Mouse (Mus musculus) heart, adult 2 months (tissue): ENCODE results near the gene Igsf21. TPM values are rescaled to one million over a fixed set of nuclear protein-coding genes. Genes with fewer than 3 reads are reported as not detected.

Source experiments
- DNase-seq, 2 experiments: peaks; one replicate each; pipeline ENCODE4 v3.0.0; 2021
- H3K27ac ChIP-seq: fragments of 200-600 bp; 2 replicates; pipeline ENCODE4 v1.8.1; 2022
- H3K27me3 ChIP-seq: fragments of 200-500 bp; 2 replicates; pipeline ENCODE4 v1.6.1; 2012; ENCODE audit warnings: mild to moderate bottlenecking, low read length, inconsistent platforms, mixed read lengths; ENCODE audit not compliant: control insufficient read depth, insufficient read depth
- H3K36me3 ChIP-seq: fragments of 200-500 bp; 2 replicates; pipeline ENCODE4 v1.6.1; 2012; ENCODE audit warnings: low read length, inconsistent platforms; ENCODE audit not compliant: control insufficient read depth, insufficient read depth
- H3K4me1 ChIP-seq: fragments of 200-500 bp; 2 replicates; pipeline ENCODE4 v1.6.1; 2011; ENCODE audit warnings: low read length; ENCODE audit not compliant: control insufficient read depth, insufficient read depth
- H3K4me3 ChIP-seq: fragments of 200-600 bp; 2 replicates; pipeline ENCODE4 v1.8.1; 2022
- H3K79me2 ChIP-seq: fragments of 200-500 bp; replicated peaks from 2 replicates; pipeline ENCODE4 v1.6.1; 2012; ENCODE audit warnings: mild to moderate bottlenecking, inconsistent platforms, low read length, moderate library complexity, mixed read lengths; ENCODE audit not compliant: control insufficient read depth, insufficient read depth
- H3K9ac ChIP-seq: fragments of 200-500 bp; 2 replicates; pipeline ENCODE4 v1.6.1; 2012; ENCODE audit warnings: low read depth, mild to moderate bottlenecking, control low read depth, inconsistent platforms, low read length, mixed read lengths
- CTCF ChIP-seq: fragments of 200-600 bp; IDR thresholded peaks from 2 replicates; pipeline ENCODE4 v1.8.1; 2022; ENCODE audit warnings: antibody characterized with exemption, mild to moderate bottlenecking, moderate library complexity
- EP300 ChIP-seq: fragments of 200-500 bp; IDR thresholded peaks from 2 replicates; pipeline ENCODE4 v1.6.1; 2011; ENCODE audit warnings: low read depth, low read length, control low read depth; ENCODE audit not compliant: insufficient read depth
- POLR2A ChIP-seq: fragments of 200-500 bp; IDR thresholded peaks from 2 replicates; pipeline ENCODE4 v1.6.1; 2011; ENCODE audit warnings: mild to moderate bottlenecking, low read depth, low read length, control low read depth; ENCODE audit not compliant: insufficient read depth
- WGBS: fragments of 180-500 bp; shearing (Covaris S2); methylation state at CpG from one replicate; pipeline ENCODE4 v1.1.7; 2018; 5-methylcytosine and 5-hydroxymethylcytosine counted together
- intact Hi-C: fragments of 180-260 bp; cut with DNase I; formaldehyde crosslinking; loops from one replicate; pipeline ENCODE4 v1.15.1; 2025
- polyA plus RNA-seq: library from polyadenylated mRNA; depleted of rRNA; stranded (reverse); fragments of >200 nt; gene quantifications from 2 replicates; pipeline ENCODE4 v1.2.3, GENCODE M21; 2012
- total RNA-seq, 2 experiments: library from RNA; stranded (reverse); gene quantifications; 2 replicates each; pipeline ENCODE4 v1.2.3; 2021

Gene Igsf21
- total and polyA plus RNA-seq, 3 experiments = 0.14 to 0.76 (median 0.16) TPM

GRCm38 (mm10) chr4:140149706-140150105 lies 96.9 kb downstream of the Igsf21 start:
- 79% methylated on average over 8 of the region's 8 CpGs for WGBS
- TF ChIP-seq EP300 (no peak), POLR2A (no peak), CTCF (no peak)
- no peak for DNase-seq
- H3K4me1 ChIP-seq = no peaks in the 10 kb centered on the region
- intact Hi-C loops = loop anchor here (10.0 kb wide), 1 partner anchor 275 kb away; no protein-coding TSS in a partner anchor
- H3K27me3 ChIP-seq = no peaks in the 10 kb centered on the region
- no peak overlapping the region for H3K9ac ChIP-seq
- no peak overlapping the region for H3K27ac ChIP-seq
- H3K79me2 ChIP-seq = no peaks in the 10 kb centered on the region
- H3K36me3 ChIP-seq = no peaks in the 10 kb centered on the region
- H3K4me3 ChIP-seq = no peak overlapping the region

GRCm38 (mm10) chr4:140147857-140148695 lies 98.5 kb downstream of the Igsf21 start:
- H3K79me2 ChIP-seq = no peaks in the 10 kb centered on the region
- no peak overlapping the region for H3K4me3 ChIP-seq
- no peak for DNase-seq
- no peaks in the 10 kb centered on the region for H3K27me3 ChIP-seq
- no peak overlapping the region for H3K27ac ChIP-seq
- no peak for TF ChIP-seq CTCF
- TF ChIP-seq POLR2A = no peak
- TF ChIP-seq EP300 = no peak
- H3K9ac ChIP-seq = no peak overlapping the region
- intact Hi-C loops = no loop called here
- no peaks in the 10 kb centered on the region for H3K4me1 ChIP-seq
- 59% methylated on average over 20 of the region's 20 CpGs for WGBS
- no peaks in the 10 kb centered on the region for H3K36me3 ChIP-seq

- Histone ChIP-seq H3K27ac (no peak overlapping the region), H3K27me3 (no peaks in the 10 kb centered on the region), H3K36me3 (no peaks in the 10 kb centered on the region), H3K79me2 (no peaks in the 10 kb centered on the region), H3K4me1 (no peaks in the 10 kb centered on the region), H3K4me3 (no peak overlapping the region), H3K9ac (no peak overlapping the region)
- 68% methylated on average over 15 of the region's 15 CpGs for WGBS
- TF ChIP-seq POLR2A (no peak), EP300 (no peak), CTCF (no peak)
- intact Hi-C loops = no loop called here
- no peak for DNase-seq
Measured at GRCm38 (mm10) chr4:140147079-140147840, 99.3 kb downstream of the Igsf21 start.

- 75% methylated on average over 10 of the region's 10 CpGs for WGBS
- H3K27ac ChIP-seq = no peak overlapping the region
- intact Hi-C loops = no loop called here
Measured at GRCm38 (mm10) chr4:140143884-140144525, 102.6 kb downstream of the Igsf21 start.

GRCm38 (mm10) chr4:140143178-140143577 lies 103.4 kb downstream of the Igsf21 start:
- TF ChIP-seq CTCF (no peak), POLR2A (no peak), EP300 (no peak)
- H3K36me3 ChIP-seq = no peaks in the 10 kb centered on the region
- H3K27me3 ChIP-seq = no peaks in the 10 kb centered on the region
- no peak overlapping the region for H3K27ac ChIP-seq
- intact Hi-C loops = no loop called here
- 88% methylated on average over 6 of the region's 6 CpGs for WGBS
- no peak for DNase-seq
- no peak overlapping the region for H3K4me3 ChIP-seq
- H3K4me1 ChIP-seq = no peaks in the 10 kb centered on the region
- H3K79me2 ChIP-seq = no peaks in the 10 kb centered on the region
- H3K9ac ChIP-seq = no peak overlapping the region

More at GRCm38 (mm10) chr4:140143884-140144525, 102.6 kb downstream of the Igsf21 start:
- Histone ChIP-seq H3K36me3 (no peaks in the 10 kb centered on the region), H3K27me3 (no peaks in the 10 kb centered on the region), H3K4me1 (no peaks in the 10 kb centered on the region), H3K9ac (no peak overlapping the region), H3K79me2 (no peaks in the 10 kb centered on the region), H3K4me3 (no peak overlapping the region)
- DNase-seq = no peak
- TF ChIP-seq CTCF (peak; percentile 29), POLR2A (no peak), EP300 (no peak)
